Mouse (Mus musculus): ENCODE measurements around the gene Pex13. TPM values are rescaled to one million over a fixed set of nuclear protein-coding genes. Genes with fewer than 3 reads are reported as not detected.

Pex13 gene
- total RNA-seq (2021) = 10 to 100 TPM; 14.3 to 24.7 TPM
- long read RNA-seq, experiment 1, full-length matches to known transcripts = 31 of 31 reads
- long read RNA-seq, experiment 1, partial matches to known transcripts = 0 of 31 reads
- long read RNA-seq, experiment 1, other reads (novel, unspliced or antisense) = 0 of 31 reads
- long read RNA-seq, experiment 2, full-length matches to known transcripts = 43 of 47 reads
- long read RNA-seq, experiment 2, partial matches to known transcripts = 1 of 47 reads
- long read RNA-seq, experiment 2, other reads (novel, unspliced or antisense) = 3 of 47 reads

DNA sequence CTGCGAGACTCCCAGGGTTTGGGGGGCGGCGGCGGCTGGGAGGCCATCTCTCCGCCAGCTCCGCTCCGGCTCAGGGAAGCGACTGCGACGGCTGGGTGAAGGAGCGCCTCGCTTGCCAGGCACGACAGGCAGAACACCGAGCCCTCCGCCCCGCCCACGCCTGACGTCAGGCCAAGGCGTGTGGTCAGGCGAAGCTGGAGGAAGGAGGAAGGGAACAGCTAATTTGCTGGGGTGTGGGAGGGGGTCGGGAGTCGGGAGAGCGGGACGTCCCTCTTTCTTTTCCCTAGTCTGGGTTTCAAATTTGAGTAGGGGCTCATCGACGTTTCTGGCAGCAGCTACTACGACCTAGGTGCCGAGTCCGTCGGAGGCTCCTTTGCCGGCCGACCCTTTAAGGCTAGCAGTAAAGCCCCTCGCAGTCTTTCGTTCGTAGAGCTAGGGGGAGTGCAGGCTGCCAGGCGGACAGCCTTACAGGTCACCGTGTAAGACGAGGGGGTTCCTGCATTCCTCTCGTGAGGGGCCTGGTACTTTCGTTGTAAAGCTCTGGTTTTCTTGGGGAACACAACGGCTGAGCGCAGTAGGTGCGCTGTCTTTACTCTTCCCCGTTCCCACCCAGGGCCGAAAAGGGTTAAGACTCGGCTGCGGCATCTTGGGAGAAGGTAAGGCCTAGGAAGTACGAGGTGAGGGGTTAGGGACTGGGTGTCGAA lies at the start of gene Pex13:
Gene Pex13, minus strand, starts transcription at position 162 of the 704 bp plus-strand sequence.
- DNase-seq = peak; percentile 88
- intact Hi-C loops (cut with DNase I) = loop anchor here (2.0 kb wide), 1 partner anchor 33 kb away; the partner anchor contains the start of gene 0610010F05Rik

DNA sequence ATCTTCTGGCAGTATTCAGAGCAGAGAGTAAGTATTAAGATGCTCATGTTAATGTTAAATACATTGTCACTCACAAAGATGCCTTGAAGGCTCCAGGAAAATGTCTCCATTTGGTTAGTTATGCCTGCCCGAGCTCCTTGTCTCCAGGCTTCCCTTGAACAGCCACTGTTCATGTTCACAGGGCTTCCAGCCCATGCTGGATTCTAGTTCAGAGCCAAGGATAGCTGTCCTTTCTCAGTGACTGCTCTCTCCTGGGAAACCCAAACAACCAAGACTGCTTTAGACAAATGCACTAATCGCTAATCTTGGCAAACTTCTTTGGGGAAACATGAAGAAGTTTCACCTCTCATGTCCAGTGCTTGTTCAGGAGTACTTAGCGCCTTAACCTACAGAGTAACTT lies 46.5 kb upstream of the Pex13 start:
- intact Hi-C loops (cut with DNase I) = no loop called here
- DNase-seq = no peak

- no peak for DNase-seq
- intact Hi-C loops (cut with DNase I) = no loop called here
These were observed 39.0 kb upstream of the Pex13 start for GRCm38 (mm10) chr11:23704604-23705294.

GRCm38 (mm10) chr11:23701831-23702230 lies 36.1 kb upstream of the Pex13 start:
- intact Hi-C loops (cut with DNase I) = no loop called here
- no peak for DNase-seq

DNA sequence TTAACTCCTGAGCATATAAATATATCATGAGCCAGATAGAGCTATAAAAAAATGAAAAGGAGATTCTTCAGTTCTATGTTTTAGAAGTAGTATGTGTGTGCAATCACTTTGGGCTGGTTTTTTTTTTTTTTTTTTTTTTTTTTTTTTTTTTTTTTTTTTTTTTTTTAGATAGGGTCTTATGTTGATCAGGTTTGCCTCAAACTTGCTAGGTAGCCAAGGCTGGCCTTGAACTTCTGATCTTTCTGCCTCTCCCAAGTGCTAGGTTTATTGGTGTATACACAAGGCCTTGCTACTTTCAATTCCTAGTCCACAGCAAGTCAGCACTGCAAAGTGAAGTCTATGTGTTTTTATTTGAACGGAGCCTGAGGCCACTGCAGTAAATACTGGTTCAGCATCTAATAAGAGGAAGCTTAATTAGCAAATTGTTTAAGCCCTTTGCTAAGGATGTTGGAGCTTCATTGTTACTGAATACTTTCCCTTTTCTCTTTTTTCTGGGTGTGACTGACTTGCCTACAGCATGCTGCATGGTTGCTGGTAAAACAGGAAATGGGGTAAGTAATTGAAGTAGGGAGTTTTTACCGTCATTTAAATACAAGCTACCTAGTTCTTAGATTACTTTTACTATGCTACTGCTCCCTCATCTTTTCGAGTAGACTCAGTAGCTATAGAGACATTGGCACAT lies 33.8 kb upstream of the Pex13 start:
- DNase-seq = no peak
- intact Hi-C loops (cut with DNase I) = no loop called here

DNA sequence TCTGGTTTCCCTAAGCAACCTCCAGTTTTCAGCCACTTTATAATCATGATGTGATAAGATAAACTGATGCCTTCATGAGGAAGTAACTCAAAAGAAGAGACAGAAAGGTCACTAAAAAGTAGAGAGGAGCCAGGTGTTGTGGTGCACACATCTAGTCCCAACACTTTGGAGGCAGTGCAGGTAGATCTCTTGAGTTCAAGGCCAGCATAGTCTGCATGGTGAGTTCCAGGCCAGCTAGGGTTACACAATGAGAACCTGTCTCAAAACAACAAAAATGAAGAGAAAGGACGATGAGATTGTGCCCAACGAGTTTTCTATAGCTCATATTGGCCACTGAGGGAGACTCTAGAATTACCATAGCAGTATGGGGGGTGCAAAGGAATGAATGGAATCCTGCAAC lies 32.8 kb upstream of the Pex13 start:
- intact Hi-C loops (cut with DNase I) = no loop called here
- DNase-seq = no peak

DNA sequence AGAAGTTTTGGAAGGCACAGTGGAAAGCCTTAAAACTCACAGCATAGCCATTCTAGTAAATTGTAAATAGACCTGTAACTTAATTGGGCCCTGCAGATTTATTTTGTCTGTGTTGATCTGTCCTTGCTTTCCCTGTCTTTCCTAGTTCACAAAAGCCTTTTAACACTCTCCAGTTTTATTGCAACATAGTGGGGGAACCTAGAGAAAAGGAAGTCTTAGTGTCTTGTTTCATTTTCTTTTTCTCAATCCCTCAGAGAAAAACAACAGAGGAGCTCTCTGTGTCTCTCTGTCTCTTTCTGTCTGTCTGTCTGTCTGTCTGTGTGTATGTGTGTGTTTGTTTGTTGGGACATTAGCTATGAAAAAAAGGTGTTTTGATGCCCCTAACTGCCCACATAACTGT lies 30.1 kb upstream of the Pex13 start:
- no peak for DNase-seq
- intact Hi-C loops (cut with DNase I) = no loop called here

- DNase-seq = no peak
- intact Hi-C loops (cut with DNase I) = no loop called here
These were observed 27.5 kb upstream of the Pex13 start for GRCm38 (mm10) chr11:23693286-23693685.

DNA sequence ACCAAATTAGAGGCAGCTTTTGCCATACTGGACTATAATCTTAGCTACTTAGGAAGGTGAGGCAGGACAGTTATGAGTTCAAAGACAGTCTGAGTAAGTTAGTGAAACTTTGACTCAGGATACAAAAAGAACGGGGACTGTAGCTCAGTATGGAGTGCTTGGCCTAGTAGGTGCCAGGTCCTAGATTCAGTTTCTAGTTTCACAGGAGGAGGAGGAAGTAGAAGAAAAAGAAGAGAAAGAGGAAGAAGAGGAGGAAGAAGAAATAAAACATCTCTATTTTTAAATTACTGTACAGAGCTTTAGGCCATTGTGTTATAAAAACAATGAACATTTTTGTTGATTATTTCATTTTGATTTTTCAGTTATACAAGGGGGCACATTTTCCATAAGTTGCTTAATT lies 22.3 kb upstream of the Pex13 start:
- DNase-seq = no peak
- intact Hi-C loops (cut with DNase I) = no loop called here

- intact Hi-C loops (cut with DNase I) = no loop called here
- no peak for DNase-seq
These were observed 20.9 kb upstream of the Pex13 start for GRCm38 (mm10) chr11:23686671-23687070.

- DNase-seq = no peak
- intact Hi-C loops (cut with DNase I) = no loop called here
These were observed 16.8 kb upstream of the Pex13 start for GRCm38 (mm10) chr11:23682561-23682960.

DNA sequence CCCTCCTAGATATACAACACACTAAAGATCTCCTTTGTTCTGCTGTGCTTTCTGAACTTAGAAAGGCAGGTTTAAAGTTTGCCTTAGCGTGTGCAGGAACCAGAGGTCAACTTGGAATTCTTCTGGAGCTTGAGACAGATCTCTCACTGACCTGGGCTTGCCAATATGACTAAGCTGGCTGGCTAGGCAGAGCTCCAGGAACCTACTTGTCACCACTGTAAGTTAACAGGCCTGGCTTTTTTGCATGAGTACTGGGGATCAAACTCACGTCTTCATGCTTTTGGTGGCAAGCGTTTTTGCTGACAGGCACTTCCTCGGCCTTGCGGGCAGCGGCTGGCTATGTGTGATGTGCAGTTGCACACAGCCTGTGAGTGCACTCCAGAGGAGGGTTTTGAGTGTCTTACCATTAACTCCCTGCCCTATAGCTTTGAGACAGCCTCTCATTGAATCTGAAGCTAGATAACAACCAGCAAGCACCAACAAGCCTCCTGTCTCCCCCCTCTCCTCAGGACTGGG lies 14.7 kb upstream of the Pex13 start:
- DNase-seq = peak in 1 of 2 experiments; percentile 13
- intact Hi-C loops (cut with DNase I) = no loop called here

DNA sequence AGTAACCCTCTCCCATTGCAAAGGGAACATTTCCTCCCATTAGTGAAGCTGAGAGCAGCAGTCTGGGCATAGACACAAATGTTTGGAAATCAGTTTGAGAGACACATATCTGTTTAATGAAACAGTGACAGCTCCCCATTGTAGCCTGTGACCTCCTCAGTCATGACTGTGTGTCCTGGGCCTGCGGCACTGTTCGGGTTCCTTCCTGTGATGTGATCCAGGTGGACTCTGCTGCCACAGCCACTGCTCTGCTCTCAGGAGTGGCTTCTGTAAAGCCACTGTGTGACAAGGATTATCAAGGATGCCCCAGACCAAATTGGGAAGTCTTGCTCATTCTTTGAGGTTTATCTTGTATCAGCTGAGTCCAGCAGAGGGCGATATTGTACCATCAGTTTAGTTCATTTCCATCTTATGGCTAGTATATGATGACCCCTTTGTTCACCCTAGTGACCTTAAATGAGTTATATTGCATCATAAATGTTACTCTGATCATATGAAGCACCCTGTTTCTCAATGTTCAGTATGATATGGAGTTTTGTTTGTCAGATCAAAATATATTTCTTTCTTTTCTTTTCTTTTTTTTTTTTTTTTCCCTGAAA lies 13.4 kb upstream of the Pex13 start:
- peak in 1 of 2 experiments; percentile 15 for DNase-seq
- intact Hi-C loops (cut with DNase I) = loop anchor here (5.0 to 10.0 kb wide), 2 partner anchors 176 to 273 kb away; no protein-coding TSS in a partner anchor

DNA sequence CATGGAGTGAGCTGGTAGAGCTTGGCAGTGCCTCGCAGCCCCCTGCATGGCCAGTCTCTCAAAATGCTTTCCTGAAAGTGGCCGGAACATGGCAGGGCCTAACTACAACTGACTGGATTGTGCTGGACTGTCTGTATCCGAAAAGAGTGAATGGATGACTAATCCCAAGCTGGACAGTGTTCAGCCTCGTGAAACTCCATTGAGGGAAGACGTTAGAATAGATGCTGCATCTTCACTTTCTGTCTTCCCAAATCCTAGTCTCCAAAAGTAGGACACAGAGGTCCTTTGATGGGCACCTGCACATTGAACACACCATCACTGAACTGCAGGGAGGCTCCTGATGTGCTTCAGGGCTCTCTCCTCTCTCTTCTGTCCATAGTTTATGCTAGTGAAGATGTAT lies 10.3 kb upstream of the Pex13 start:
- DNase-seq = no peak
- intact Hi-C loops (cut with DNase I) = loop anchor here (5.0 to 10.0 kb wide), 2 partner anchors 179 to 276 kb away; no protein-coding TSS in a partner anchor

DNA sequence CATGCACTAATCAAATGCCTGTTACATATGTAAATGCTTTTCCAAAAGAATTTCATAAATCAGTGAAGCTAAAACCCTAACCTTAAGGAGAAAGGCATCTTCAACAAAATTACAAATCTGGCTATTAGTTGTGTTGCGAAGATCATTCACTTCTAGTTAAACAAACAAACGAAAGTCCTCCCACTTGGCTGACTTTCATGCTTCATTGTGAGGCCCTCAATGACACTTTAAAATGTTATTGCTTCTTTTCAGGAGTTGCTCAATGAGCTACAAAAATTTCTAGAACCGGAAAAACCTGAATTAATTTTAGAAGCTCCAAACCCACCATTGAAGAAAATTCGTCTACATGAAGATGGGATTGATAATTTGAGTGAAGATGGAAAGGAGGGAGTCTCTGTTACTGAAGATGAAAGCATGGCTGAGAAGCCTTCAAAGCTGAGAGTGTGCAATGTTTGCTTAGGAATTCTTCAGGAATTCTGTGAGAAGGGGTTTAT lies 6.5 kb upstream of the Pex13 start:
- no peak for DNase-seq
- intact Hi-C loops (cut with DNase I) = loop anchor here (10.0 kb wide), 1 partner anchor 182 kb away; no protein-coding TSS in a partner anchor

- no peak for DNase-seq
- intact Hi-C loops (cut with DNase I) = no loop called here
These were observed 1.4 kb upstream of the Pex13 start for GRCm38 (mm10) chr11:23667128-23667527.

- no peak for DNase-seq
- intact Hi-C loops (cut with DNase I) = no loop called here
These were observed 767 bp upstream of the Pex13 start for GRCm38 (mm10) chr11:23666526-23666925.

DNA sequence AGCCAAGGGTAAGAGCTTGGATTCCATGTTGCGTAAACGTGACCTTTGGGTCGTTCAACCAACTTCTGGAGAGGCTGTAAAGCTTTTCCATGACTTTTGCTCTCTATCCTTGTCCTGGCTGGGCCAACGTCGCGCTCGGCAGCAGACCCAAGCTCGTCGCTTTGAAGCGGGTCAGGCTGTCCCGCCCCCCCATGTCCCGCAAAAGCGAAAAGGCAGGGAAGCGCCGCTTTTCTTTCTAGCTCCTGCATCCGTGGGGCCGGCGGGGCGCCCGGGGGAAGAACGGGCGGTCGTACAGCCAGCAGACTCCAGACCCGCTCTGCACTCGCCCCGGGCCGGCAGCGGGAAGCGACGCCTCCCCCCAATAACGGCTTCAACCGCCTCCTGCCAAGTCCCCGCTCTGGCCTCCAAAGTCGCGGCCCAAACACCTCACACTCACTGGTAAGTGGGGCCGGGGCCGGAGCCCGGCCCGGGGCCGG lies 410 bp downstream of the Pex13 start, which contains the start of gene Pus10:
Gene Pus10, plus strand, starts transcription at position 364 of the 476 bp plus-strand sequence.
- intact Hi-C loops (cut with DNase I) = loop anchor here (2.0 kb wide), 1 partner anchor 33 kb away; the partner anchor contains the start of gene 0610010F05Rik
- no peak for DNase-seq

DNA sequence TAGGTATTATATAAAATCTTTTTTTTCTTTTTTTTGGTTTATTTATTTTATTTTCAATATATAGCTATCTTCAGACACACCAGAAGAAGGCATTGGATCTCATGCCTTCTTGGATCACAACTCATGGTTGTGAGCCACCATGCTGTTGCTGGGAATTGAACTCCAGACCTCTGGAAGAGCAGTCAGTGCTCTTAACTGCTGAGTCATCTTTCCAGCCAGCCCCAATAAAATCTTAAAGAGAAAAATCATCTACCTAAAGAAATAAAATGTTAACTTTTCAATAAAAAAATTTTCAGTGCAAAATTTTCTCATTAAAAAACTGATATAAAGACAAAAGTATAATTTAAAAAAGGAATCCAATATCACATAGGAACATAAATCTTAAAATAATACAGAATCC lies 1.5 kb downstream of the Pex13 start:
- DNase-seq = no peak
- intact Hi-C loops (cut with DNase I) = loop anchor here (2.0 kb wide), 1 partner anchor 31 kb away; the partner anchor contains the start of gene 0610010F05Rik
